8 mouse cellular contexts compared by ENCODE assay signal in genomic region chr3:108282401-108283240, GRCm38 (mm10). TPM values are rescaled to one million over a fixed set of nuclear protein-coding genes. Genes with fewer than 3 reads are reported as not detected.
DNase-seq lines count a peak whose midpoint lies in the region; ATAC-seq lines count a peak whose summit lies in the region.

No protein-coding gene starts in this region.

- H3K27me3 ChIP-seq in forebrain, embryonic 16.5 days (replicated peaks; ENCODE audit: control insufficient read depth, insufficient read depth, low read length), result no peaks in the 10 kb centered on the region
- H3K27me3 ChIP-seq in limb, embryonic 10.5 days (ENCODE audit: low read depth, poor library complexity, severe bottlenecking), result 0 out of 2 replicates have a peak, but pooled peaks cover 4% of the 10 kb centered on the region
- no peaks in the 10 kb centered on the region for H3K27me3 ChIP-seq in midbrain, embryonic 14.5 days (ENCODE audit: control insufficient read depth, insufficient read depth, low read length)

- peak; percentile 74 for DNase-seq in heart, adult 11 months
- DNase-seq in heart, postnatal 36 days, result no peak
- peak; percentile 81 for DNase-seq in NIH3T3 (ENCODE audit: low read depth)
- no peak for DNase-seq in limb, embryonic 10.5 days (ENCODE audit: low spot score)
- peak; percentile 88 for DNase-seq in midbrain, embryonic 14.5 days
- no peak for DNase-seq in spleen, postnatal 10 days (ENCODE audit: low spot score in 2 of 2)

- peaks cover 38% of the 10 kb centered on the region for H3K4me1 ChIP-seq in forebrain, embryonic 16.5 days (replicated peaks; ENCODE audit: control insufficient read depth, insufficient read depth, low read length)
- H3K4me1 ChIP-seq in limb, embryonic 10.5 days, result peaks cover 39% of the 10 kb centered on the region
- H3K4me1 ChIP-seq in midbrain, embryonic 14.5 days (ENCODE audit: control insufficient read depth, insufficient read depth, low read length), result peaks cover 36% of the 10 kb centered on the region

- H3K4me3 ChIP-seq in forebrain, embryonic 16.5 days (replicated peaks; ENCODE audit: low read length), result peak overlapping the region; percentile 84
- peak overlapping the region; percentile 94 for H3K4me3 ChIP-seq in limb, embryonic 10.5 days
- peak overlapping the region; percentile 95 for H3K4me3 ChIP-seq in midbrain, embryonic 14.5 days (replicated peaks; ENCODE audit: low read depth, low read length)

- intact Hi-C loops in heart, postnatal 36 days (cut with DNase I), result loop anchor here (1.0 to 10.0 kb wide), 4 partner anchors 45 to 272 kb away; no protein-coding TSS in a partner anchor

- peak overlapping the region; percentile 96 for H3K9ac ChIP-seq in forebrain, embryonic 16.5 days (replicated peaks; ENCODE audit: low read depth, low read length)
- peak overlapping the region; percentile 97; the same call in 1 of the 2 replicates for H3K9ac ChIP-seq in midbrain, embryonic 14.5 days (replicated peaks; ENCODE audit: low read length)

- no peak for ATAC-seq in forebrain, embryonic 16.5 days
- ATAC-seq in midbrain, embryonic 14.5 days (ENCODE audit: low FRiP score, low TSS enrichment), result no peak
- ATAC-seq in erythroid progenitor cell, adult 5-6 weeks (replicated peaks; ENCODE audit: low FRiP score, poor library complexity, severe bottlenecking), result no peak

- H3K4me2 ChIP-seq in forebrain, embryonic 16.5 days (ENCODE audit: low read length), result peak overlapping the region; percentile 85
- peak overlapping the region; percentile 78 for H3K4me2 ChIP-seq in midbrain, embryonic 14.5 days (ENCODE audit: low read length)

- H3K36me3 ChIP-seq in forebrain, embryonic 16.5 days (ENCODE audit: control insufficient read depth, insufficient read depth), result peaks cover 3% of the 10 kb centered on the region; the same call in 1 of the 2 replicates
- peaks cover 29% of the 10 kb centered on the region for H3K36me3 ChIP-seq in limb, embryonic 10.5 days
- H3K36me3 ChIP-seq in midbrain, embryonic 14.5 days (ENCODE audit: control insufficient read depth, insufficient read depth, low read length), result peaks cover 19% of the 10 kb centered on the region

- H3K9me3 ChIP-seq in forebrain, embryonic 16.5 days (ENCODE audit: control insufficient read depth, low read length), result no peaks in the 10 kb centered on the region
- no peaks in the 10 kb centered on the region for H3K9me3 ChIP-seq in limb, embryonic 10.5 days (replicated peaks)
- H3K9me3 ChIP-seq in midbrain, embryonic 14.5 days (ENCODE audit: control insufficient read depth, low read length), result no peaks in the 10 kb centered on the region

- 25% methylated on average over 12 of the region's 12 CpGs for WGBS in forebrain, embryonic 16.5 days
- WGBS in limb, embryonic 10.5 days, result 39% methylated on average over 12 of the region's 12 CpGs
- WGBS in midbrain, embryonic 14.5 days, result 30% methylated on average over 12 of the region's 12 CpGs

- H3K27ac ChIP-seq in forebrain, embryonic 16.5 days (ENCODE audit: low read length), result peak overlapping the region; percentile 82
- peak overlapping the region; percentile 88 for H3K27ac ChIP-seq in limb, embryonic 10.5 days
- H3K27ac ChIP-seq in midbrain, embryonic 14.5 days (replicated peaks; ENCODE audit: low read depth, low read length), result peak overlapping the region; percentile 90

RNA-seq across cellular contexts. Expression of gene Sort1, which starts 1.3 kb away (rescaled TPM):
- total RNA-seq in heart, postnatal 36 days (2021), result 10 to 100 TPM; 18.7 to 20.3 TPM
- polyA plus RNA-seq in forebrain, embryonic 16.5 days (2015; fragmentation: Nextera tagmentation; extraction: Ambion mirVana), result 19.5 and 22.6 TPM in 2 replicates
- polyA plus RNA-seq in limb, embryonic 10.5 days (2016; fragmentation: Nextera tagmentation; extraction: Ambion mirVana), result 9.4 and 12.1 TPM in 2 replicates
- 23.4 and 28.6 TPM in 2 replicates for polyA plus RNA-seq in midbrain, embryonic 14.5 days (2014; fragmentation: Nextera tagmentation; extraction: Ambion mirVana)
- 12.3 and 15.9 TPM in 2 replicates for total RNA-seq in erythroid progenitor cell, adult 5-6 weeks (2015; ENCODE audit: low replicate concordance)
- 8.7 and 10.8 TPM in 2 replicates for total RNA-seq in erythroid progenitor cell, adult 5-6 weeks (2017; ENCODE audit: low replicate concordance)

RNA-seq across cellular contexts. Expression of gene Psma5, which starts 25.9 kb away (rescaled TPM):
- total RNA-seq in heart, postnatal 36 days (2021), result 10 to 100 TPM; 54.3 to 55.2 TPM
- 265 and 266 TPM in 2 replicates for polyA plus RNA-seq in forebrain, embryonic 16.5 days (2015; fragmentation: Nextera tagmentation; extraction: Ambion mirVana)
- 374 and 403 TPM in 2 replicates for polyA plus RNA-seq in limb, embryonic 10.5 days (2016; fragmentation: Nextera tagmentation; extraction: Ambion mirVana)
- 249 and 256 TPM in 2 replicates for polyA plus RNA-seq in midbrain, embryonic 14.5 days (2014; fragmentation: Nextera tagmentation; extraction: Ambion mirVana)
- total RNA-seq in erythroid progenitor cell, adult 5-6 weeks (2015; ENCODE audit: low replicate concordance), result 78.8 and 93.0 TPM in 2 replicates
- total RNA-seq in erythroid progenitor cell, adult 5-6 weeks (2017; ENCODE audit: low replicate concordance), result 49.7 and 86.5 TPM in 2 replicates

RNA-seq across cellular contexts. Expression of gene Sypl2, which starts 56.2 kb away (rescaled TPM):
- under 1 TPM; 0.70 to 0.80 TPM for total RNA-seq in heart, postnatal 36 days (2021)
- 1.7 and 2.3 TPM in 2 replicates for polyA plus RNA-seq in forebrain, embryonic 16.5 days (2015; fragmentation: Nextera tagmentation; extraction: Ambion mirVana)
- polyA plus RNA-seq in limb, embryonic 10.5 days (2016; fragmentation: Nextera tagmentation; extraction: Ambion mirVana), result 0.23 and 0.56 TPM in 2 replicates
- 0.42 and 0.43 TPM in 2 replicates for polyA plus RNA-seq in midbrain, embryonic 14.5 days (2014; fragmentation: Nextera tagmentation; extraction: Ambion mirVana)
- not detected in 2 replicates for total RNA-seq in erythroid progenitor cell, adult 5-6 weeks (2015; ENCODE audit: low replicate concordance)
- not detected in 2 replicates for total RNA-seq in erythroid progenitor cell, adult 5-6 weeks (2017; ENCODE audit: low replicate concordance)

Comparison
In these comparisons a context has a peak if more than half of its experiments do, and no peak if none do; other contexts are left out.
1. DNase-seq: peak in heart, adult 11 months (single experiment), NIH3T3 (single experiment) and midbrain, embryonic 14.5 days (single experiment); none in heart, postnatal 36 days (0 of 2), limb, embryonic 10.5 days (single experiment) and spleen, postnatal 10 days (0 of 2).
2. Peak in every context shown above with its lines, with median percentiles within 50 percentile points of each other: H3K27ac ChIP-seq and H3K4me3 ChIP-seq.